Mouse (Mus musculus): ENCODE results near the gene Lamp5. TPM values are rescaled to one million over a fixed set of nuclear protein-coding genes. Genes with fewer than 3 reads are reported as not detected.
A peak's percentile ranks its signal among the peaks of the same experiment; 100 is the strongest.

Lamp5 gene
- polyA plus RNA-seq, 1 experiment from 2014 or later: 267 TPM

DNA sequence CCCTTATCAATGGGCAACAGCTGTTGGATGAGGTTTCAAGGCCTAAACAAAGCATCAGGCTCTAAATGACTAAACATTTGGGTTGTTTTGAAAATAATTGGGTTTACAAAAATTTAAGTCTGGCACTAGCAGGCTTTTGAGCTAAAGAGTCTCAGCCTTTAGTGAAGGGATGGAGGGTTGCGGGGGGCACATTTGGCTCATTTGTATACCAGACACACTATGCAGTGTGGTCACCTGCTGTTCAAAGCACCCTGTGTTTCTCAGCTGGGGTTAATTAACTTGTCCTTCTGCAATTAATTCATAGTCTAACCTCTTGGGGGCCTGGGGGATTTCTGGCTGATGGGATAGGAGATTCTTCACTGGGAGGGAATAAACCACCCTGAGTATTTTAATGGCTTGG lies 12.3 kb downstream of the Lamp5 start:
- Histone ChIP-seq H3K27ac (peak overlapping the region; percentile 77), H3K4me2 (replicated peaks) (peak overlapping the region; percentile 34), H3K27me3 (ENCODE audit: control insufficient read depth, insufficient read depth, low read length) (peaks cover 8% of the 10 kb centered on the region; the same call in 1 of the 2 replicates), H3K9me3 (ENCODE audit: control insufficient read depth, low read length) (no peaks in the 10 kb centered on the region), H3K9ac (peak overlapping the region; percentile 52), H3K4me3 (replicated peaks; ENCODE audit: low read length) (0 out of 2 replicates have a peak overlapping the region, but pooled peaks have one; percentile 0), H3K36me3 (replicated peaks; ENCODE audit: control insufficient read depth, insufficient read depth) (peaks cover 6% of the 10 kb centered on the region), H3K4me1 (replicated peaks; ENCODE audit: control insufficient read depth, insufficient read depth, low read length) (peaks cover 20% of the 10 kb centered on the region; the same call in 1 of the 2 replicates)
- ATAC-seq (ENCODE audit: low FRiP score) (no peak), DNase-seq (ENCODE audit: low spot score) (no peak)
- 27% methylated on average over 1 of the region's 1 CpGs for whole genome bisulfite sequencing

DNA sequence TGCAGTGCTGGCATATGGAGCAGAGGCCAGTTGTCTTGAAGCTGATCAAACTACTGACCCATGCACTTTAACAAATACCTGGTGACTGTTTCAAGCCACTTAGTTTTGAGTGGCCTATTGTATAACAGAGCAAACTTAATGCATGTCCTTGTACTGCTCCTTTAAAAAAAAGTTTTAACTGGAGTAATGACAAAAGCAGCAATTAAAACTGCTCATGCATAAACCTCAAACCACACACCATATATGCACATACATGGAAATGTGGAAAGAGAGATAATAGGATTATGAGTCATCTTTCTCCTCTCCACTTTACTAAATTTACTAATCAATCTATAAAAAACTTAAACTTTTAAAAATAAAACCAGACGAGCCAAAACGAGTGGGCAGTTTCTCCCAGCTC lies 43.9 kb downstream of the Lamp5 start:
- no peak overlapping the region for H3K9ac ChIP-seq
- no peak overlapping the region for H3K4me3 ChIP-seq (replicated peaks; ENCODE audit: low read length)
- no peak overlapping the region for H3K4me2 ChIP-seq (replicated peaks)
- DNase-seq (ENCODE audit: low spot score): no peak
- H3K9me3 ChIP-seq (ENCODE audit: control insufficient read depth, low read length): no peaks in the 10 kb centered on the region
- H3K4me1 ChIP-seq (replicated peaks; ENCODE audit: control insufficient read depth, insufficient read depth, low read length): no peaks in the 10 kb centered on the region
- ATAC-seq (ENCODE audit: low FRiP score): no peak
- 80% methylated on average over 2 of the region's 2 CpGs for WGBS
- no peaks in the 10 kb centered on the region for H3K27me3 ChIP-seq (ENCODE audit: control insufficient read depth, insufficient read depth, low read length)
- no peak overlapping the region for H3K27ac ChIP-seq
- peaks cover 5% of the 10 kb centered on the region; the same call in 1 of the 2 replicates for H3K36me3 ChIP-seq (replicated peaks; ENCODE audit: control insufficient read depth, insufficient read depth)

DNA sequence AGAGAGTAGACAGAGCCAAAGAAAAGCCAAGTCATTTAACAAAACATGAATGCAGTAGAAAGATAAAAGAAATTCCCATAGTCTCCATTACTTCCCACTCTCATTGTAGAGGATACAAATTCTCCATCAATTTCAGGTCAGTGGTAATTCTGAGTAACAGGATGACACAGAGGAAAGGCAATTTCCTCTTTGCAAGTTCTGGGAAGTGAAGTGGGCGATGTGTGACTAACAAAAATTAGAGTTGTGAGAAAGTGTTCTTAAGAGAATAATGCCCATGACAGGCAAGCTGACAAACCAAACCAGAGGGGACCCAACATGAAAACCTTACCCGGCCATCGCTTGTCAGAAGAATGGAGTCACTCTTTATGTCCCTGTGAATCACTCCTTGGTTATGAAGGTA lies 45.1 kb downstream of the Lamp5 start:
- H3K27me3 ChIP-seq (ENCODE audit: control insufficient read depth, insufficient read depth, low read length): no peaks in the 10 kb centered on the region
- H3K4me2 ChIP-seq (replicated peaks): no peak overlapping the region
- no peaks in the 10 kb centered on the region for H3K9me3 ChIP-seq (ENCODE audit: control insufficient read depth, low read length)
- no peak for ATAC-seq (ENCODE audit: low FRiP score)
- H3K27ac ChIP-seq: no peak overlapping the region
- 86% methylated on average over 3 of the region's 3 CpGs for WGBS
- no peaks in the 10 kb centered on the region for H3K4me1 ChIP-seq (replicated peaks; ENCODE audit: control insufficient read depth, insufficient read depth, low read length)
- DNase-seq (ENCODE audit: low spot score): no peak
- no peak overlapping the region for H3K9ac ChIP-seq
- H3K36me3 ChIP-seq (replicated peaks; ENCODE audit: control insufficient read depth, insufficient read depth): peaks cover 5% of the 10 kb centered on the region; the same call in 1 of the 2 replicates
- H3K4me3 ChIP-seq (replicated peaks; ENCODE audit: low read length): no peak overlapping the region

DNA sequence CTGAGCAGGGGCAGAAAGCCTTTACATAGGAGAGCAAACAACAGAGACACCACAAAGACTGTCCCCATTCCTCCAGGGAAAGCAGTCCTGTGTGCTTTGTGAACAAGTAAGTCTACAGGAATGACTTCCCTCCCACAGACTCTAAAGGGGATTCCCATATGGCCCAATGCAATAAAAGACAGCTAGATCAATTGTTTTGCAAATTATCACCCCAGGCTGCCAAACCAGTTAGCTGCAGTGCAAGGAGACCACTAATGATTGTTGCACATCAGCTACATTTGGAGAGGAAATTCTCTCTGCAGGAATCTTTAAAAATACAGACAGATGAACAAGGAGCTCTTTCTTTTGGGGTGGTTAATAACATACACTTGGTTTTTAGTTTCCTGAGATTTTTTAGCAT lies 55.6 kb downstream of the Lamp5 start:
- peak overlapping the region; percentile 30; the same call in 1 of the 2 replicates for H3K9ac ChIP-seq
- peaks cover 38% of the 10 kb centered on the region for H3K4me1 ChIP-seq (replicated peaks; ENCODE audit: control insufficient read depth, insufficient read depth, low read length)

DNA sequence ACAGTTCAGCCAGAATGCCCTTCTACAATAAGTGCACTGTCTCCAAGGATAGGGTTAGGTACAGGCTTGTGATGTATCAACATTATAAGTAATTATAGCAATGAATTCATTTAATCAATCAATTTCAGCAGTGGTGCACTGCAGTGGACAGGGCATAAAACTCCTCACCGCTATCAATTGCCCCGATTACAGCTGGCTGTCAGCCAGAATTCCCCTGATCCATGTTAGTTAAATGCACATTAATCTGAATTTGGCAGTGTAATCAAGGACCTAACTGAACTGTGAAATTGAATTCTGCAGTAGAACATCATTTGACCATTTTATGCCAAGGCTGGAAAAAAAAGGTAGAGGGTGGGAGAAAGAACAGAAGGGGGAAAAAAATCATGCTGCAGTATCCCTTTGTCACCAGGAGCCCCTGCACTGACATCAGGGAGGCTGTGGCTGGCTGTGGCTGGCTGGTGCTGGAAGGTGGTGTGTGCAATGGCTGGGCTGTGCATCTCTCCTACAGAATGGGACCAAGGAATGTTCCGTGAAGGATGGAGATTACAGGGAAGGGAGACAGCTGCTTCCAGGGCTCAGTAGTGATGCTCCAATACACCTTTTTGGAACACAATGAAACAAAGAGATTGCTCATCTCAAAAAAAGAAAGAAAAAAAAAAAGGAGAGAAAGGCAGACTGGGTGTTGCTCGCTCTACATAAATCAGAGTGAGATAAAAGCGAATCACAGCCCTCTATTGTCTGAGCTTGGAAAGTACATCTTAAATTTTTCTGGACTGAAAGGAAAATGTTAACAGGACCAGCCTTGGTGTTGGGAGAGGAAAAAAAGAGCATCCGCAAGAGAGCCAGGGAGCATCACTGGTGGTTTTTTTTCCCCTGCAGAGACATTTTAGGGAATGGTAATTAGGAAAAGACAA lies 56.3 kb downstream of the Lamp5 start:
- Histone ChIP-seq H3K4me2 (replicated peaks) (peak overlapping the region; percentile 35), H3K9me3 (ENCODE audit: control insufficient read depth, low read length) (no peaks in the 10 kb centered on the region), H3K4me1 (replicated peaks; ENCODE audit: control insufficient read depth, insufficient read depth, low read length) (peaks cover 38% of the 10 kb centered on the region), H3K27ac (peak overlapping the region; percentile 98), H3K27me3 (ENCODE audit: control insufficient read depth, insufficient read depth, low read length) (no peaks in the 10 kb centered on the region), H3K36me3 (replicated peaks; ENCODE audit: control insufficient read depth, insufficient read depth) (no peaks in the 10 kb centered on the region), H3K4me3 (replicated peaks; ENCODE audit: low read length) (no peak overlapping the region), H3K9ac (peak overlapping the region; percentile 46)
- DNase-seq (ENCODE audit: low spot score) (peak; percentile 86), ATAC-seq (ENCODE audit: low FRiP score) (peak; percentile 88)
- 9% methylated on average over 6 of the region's 6 CpGs for WGBS

More for the DNA sequence above, 55.6 kb downstream of the Lamp5 start:
- ATAC-seq (ENCODE audit: low FRiP score) (peak; percentile 78), DNase-seq (ENCODE audit: low spot score) (peak; percentile 55)
- Histone ChIP-seq H3K4me3 (replicated peaks; ENCODE audit: low read length) (no peak overlapping the region), H3K9me3 (ENCODE audit: control insufficient read depth, low read length) (no peaks in the 10 kb centered on the region), H3K36me3 (replicated peaks; ENCODE audit: control insufficient read depth, insufficient read depth) (no peaks in the 10 kb centered on the region), H3K27ac (peak overlapping the region; percentile 98), H3K4me2 (replicated peaks) (peak overlapping the region; percentile 35), H3K27me3 (ENCODE audit: control insufficient read depth, insufficient read depth, low read length) (no peaks in the 10 kb centered on the region)

DNA sequence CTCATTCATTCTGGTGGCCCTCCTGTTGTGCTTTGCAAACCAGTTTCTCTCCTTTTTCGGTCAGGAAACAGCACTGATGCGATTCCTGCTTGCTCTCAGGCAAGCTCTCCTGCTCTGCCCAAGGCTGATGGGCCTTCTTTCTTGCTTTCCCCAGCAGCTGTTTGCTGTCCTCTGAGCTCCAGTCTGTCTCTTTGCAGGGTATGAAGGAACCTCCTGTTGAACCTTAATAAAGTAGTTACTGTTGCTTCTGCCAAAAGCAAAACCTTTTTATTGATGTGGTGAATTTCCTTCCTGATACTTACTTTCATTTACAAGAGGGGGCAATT lies 57.0 kb downstream of the Lamp5 start:
- ATAC-seq (ENCODE audit: low FRiP score): no peak
- peaks cover 42% of the 10 kb centered on the region for H3K4me1 ChIP-seq (replicated peaks; ENCODE audit: control insufficient read depth, insufficient read depth, low read length)
- WGBS: 0% methylated on average over 2 of the region's 2 CpGs
- no peaks in the 10 kb centered on the region for H3K36me3 ChIP-seq (replicated peaks; ENCODE audit: control insufficient read depth, insufficient read depth)
- DNase-seq (ENCODE audit: low spot score): no peak
- H3K9me3 ChIP-seq (ENCODE audit: control insufficient read depth, low read length): no peaks in the 10 kb centered on the region
- H3K9ac ChIP-seq: peak overlapping the region; percentile 46
- H3K27me3 ChIP-seq (ENCODE audit: control insufficient read depth, insufficient read depth, low read length): no peaks in the 10 kb centered on the region
- H3K4me3 ChIP-seq (replicated peaks; ENCODE audit: low read length): no peak overlapping the region
- peak overlapping the region; percentile 98 for H3K27ac ChIP-seq
- peak overlapping the region; percentile 35 for H3K4me2 ChIP-seq (replicated peaks)

DNA sequence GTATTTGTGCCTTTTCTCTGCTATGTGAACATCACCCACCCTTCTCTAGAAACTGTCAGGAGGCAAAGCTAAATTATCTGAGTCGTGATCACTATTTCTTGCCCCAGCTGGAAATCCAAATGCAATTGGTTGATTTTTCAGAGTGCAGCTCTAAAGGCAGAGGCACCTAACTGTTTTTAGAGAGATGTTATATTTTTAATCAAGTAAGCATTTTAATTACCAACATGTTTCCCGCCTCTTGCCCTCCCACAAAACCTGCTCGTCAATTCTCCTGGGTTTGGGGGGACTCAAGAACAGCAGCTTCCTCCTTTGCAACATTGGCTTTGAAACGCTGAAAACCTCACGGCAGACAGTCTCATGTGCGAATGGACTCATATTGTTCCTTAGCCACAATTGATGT lies 61.3 kb downstream of the Lamp5 start:
- Histone ChIP-seq H3K9me3 (ENCODE audit: control insufficient read depth, low read length) (no peaks in the 10 kb centered on the region), H3K4me2 (replicated peaks) (no peak overlapping the region), H3K27me3 (ENCODE audit: control insufficient read depth, insufficient read depth, low read length) (no peaks in the 10 kb centered on the region), H3K4me3 (replicated peaks; ENCODE audit: low read length) (no peak overlapping the region), H3K9ac (no peak overlapping the region), H3K4me1 (replicated peaks; ENCODE audit: control insufficient read depth, insufficient read depth, low read length) (peaks cover 27% of the 10 kb centered on the region), H3K36me3 (replicated peaks; ENCODE audit: control insufficient read depth, insufficient read depth) (peaks cover 5% of the 10 kb centered on the region; the same call in 1 of the 2 replicates), H3K27ac (peak overlapping the region; percentile 52)
- WGBS: 53% methylated on average over 6 of the region's 6 CpGs
- DNase-seq (ENCODE audit: low spot score) (no peak), ATAC-seq (ENCODE audit: low FRiP score) (no peak)

DNA sequence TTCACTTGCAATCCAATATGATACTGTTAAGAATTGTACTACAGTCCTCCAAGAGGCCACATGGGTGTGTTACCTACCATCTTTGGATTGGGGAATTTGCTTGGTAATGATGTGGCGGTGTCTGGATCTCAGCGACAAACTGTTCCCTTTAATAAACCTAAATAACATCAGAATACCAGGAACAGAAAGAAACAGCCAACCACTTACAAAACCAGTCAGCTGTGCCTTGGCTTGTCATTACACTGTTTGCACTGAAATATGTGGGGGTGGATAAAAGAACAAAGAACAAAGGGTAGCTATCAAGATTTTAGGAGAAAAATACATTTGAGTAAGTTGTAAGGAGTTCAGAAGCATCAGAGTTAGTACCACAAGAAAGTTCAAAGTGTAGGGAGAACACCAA lies 66.0 kb downstream of the Lamp5 start:
- Histone ChIP-seq H3K9me3 (ENCODE audit: control insufficient read depth, low read length) (no peaks in the 10 kb centered on the region), H3K4me1 (replicated peaks; ENCODE audit: control insufficient read depth, insufficient read depth, low read length) (peaks cover 13% of the 10 kb centered on the region), H3K4me2 (replicated peaks) (no peak overlapping the region), H3K27ac (no peak overlapping the region), H3K9ac (no peak overlapping the region), H3K4me3 (replicated peaks; ENCODE audit: low read length) (no peak overlapping the region), H3K27me3 (ENCODE audit: control insufficient read depth, insufficient read depth, low read length) (no peaks in the 10 kb centered on the region), H3K36me3 (replicated peaks; ENCODE audit: control insufficient read depth, insufficient read depth) (peaks cover 5% of the 10 kb centered on the region; the same call in 1 of the 2 replicates)
- ATAC-seq (ENCODE audit: low FRiP score): no peak
- 83% methylated on average over 2 of the region's 2 CpGs for WGBS
- no peak for DNase-seq (ENCODE audit: low spot score)
